In the genomic region with DNA sequence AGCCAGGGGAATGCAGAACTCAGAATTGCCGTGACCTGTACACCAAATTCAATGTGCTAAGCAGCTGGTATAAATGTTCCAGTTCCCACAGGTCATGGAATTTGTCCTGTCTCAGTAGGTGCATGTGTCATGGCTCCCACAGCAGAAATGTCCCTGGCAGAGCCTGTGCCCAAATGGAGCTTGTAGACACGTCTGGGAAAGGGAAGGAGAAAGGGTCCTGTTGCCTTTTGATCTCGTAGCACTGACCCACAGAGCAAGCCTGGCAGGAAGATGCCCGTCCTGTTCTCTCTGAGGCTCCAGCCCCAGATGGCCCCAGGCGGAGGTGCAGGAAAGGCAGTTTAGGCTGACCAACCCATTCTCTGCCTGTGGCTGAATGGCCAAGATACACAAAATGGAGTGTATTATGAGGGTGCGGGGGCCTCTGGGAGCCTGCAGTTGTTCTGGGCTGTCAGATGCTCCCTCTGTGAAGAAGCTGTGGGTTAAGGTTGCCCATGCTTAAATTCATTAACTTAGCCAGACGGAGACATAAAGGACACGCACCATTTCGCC, we compare ENCODE assay signal across 8 mouse cellular contexts.
DNase-seq lines count a peak whose midpoint lies in the region; ATAC-seq lines count a peak whose summit lies in the region.

No protein-coding gene starts in this region.

- H3K27ac ChIP-seq in kidney, embryonic 14.5 days (ENCODE audit: low read depth, low read length): peak overlapping the region; percentile 85
- H3K27ac ChIP-seq in embryonic facial prominence, embryonic 11.5 days (replicated peaks; ENCODE audit: low read depth, low read length): peak overlapping the region; percentile 62
- H3K27ac ChIP-seq in hindbrain, embryonic 12.5 days: peak overlapping the region; percentile 96
- peak overlapping the region; percentile 91 for H3K27ac ChIP-seq in midbrain, embryonic 16.5 days (ENCODE audit: low read length)

- peaks cover 6% of the 10 kb centered on the region; the same call in 1 of the 2 replicates for H3K36me3 ChIP-seq in kidney, embryonic 14.5 days (ENCODE audit: control insufficient read depth, insufficient read depth, low read length)
- H3K36me3 ChIP-seq in embryonic facial prominence, embryonic 11.5 days (replicated peaks; ENCODE audit: control insufficient read depth, insufficient read depth, low read depth, low read length): no peaks in the 10 kb centered on the region
- no peaks in the 10 kb centered on the region; the same call in 1 of the 2 replicates for H3K36me3 ChIP-seq in hindbrain, embryonic 12.5 days
- no peaks in the 10 kb centered on the region for H3K36me3 ChIP-seq in midbrain, embryonic 16.5 days (ENCODE audit: control insufficient read depth, insufficient read depth, low read length)

- H3K4me2 ChIP-seq in kidney, embryonic 14.5 days (replicated peaks; ENCODE audit: low read depth, low read length): no peak overlapping the region
- no peak overlapping the region for H3K4me2 ChIP-seq in embryonic facial prominence, embryonic 11.5 days (ENCODE audit: low read depth, low read length)
- no peak overlapping the region for H3K4me2 ChIP-seq in hindbrain, embryonic 12.5 days (replicated peaks)
- no peak overlapping the region for H3K4me2 ChIP-seq in midbrain, embryonic 16.5 days (ENCODE audit: low read length)

- H3K4me3 ChIP-seq in kidney, embryonic 14.5 days (ENCODE audit: low read length): no peak overlapping the region
- H3K4me3 ChIP-seq in embryonic facial prominence, embryonic 11.5 days (ENCODE audit: low read depth, low read length): no peak overlapping the region
- H3K4me3 ChIP-seq in hindbrain, embryonic 12.5 days: no peak overlapping the region
- no peak overlapping the region for H3K4me3 ChIP-seq in midbrain, embryonic 16.5 days (ENCODE audit: low read depth, low read length)

- H3K9ac ChIP-seq in kidney, embryonic 14.5 days (ENCODE audit: low read depth, low read length): no peak overlapping the region
- peak overlapping the region; percentile 22; the same call in 1 of the 2 replicates for H3K9ac ChIP-seq in embryonic facial prominence, embryonic 11.5 days (replicated peaks; ENCODE audit: low read length)
- H3K9ac ChIP-seq in hindbrain, embryonic 12.5 days: peak overlapping the region; percentile 28
- H3K9ac ChIP-seq in midbrain, embryonic 16.5 days (ENCODE audit: low read depth, low read length): peak overlapping the region; percentile 58

- peaks cover 57% of the 10 kb centered on the region for H3K4me1 ChIP-seq in kidney, embryonic 14.5 days (ENCODE audit: control insufficient read depth, insufficient read depth, low read length)
- peaks cover 11% of the 10 kb centered on the region; the same call in 1 of the 2 replicates for H3K4me1 ChIP-seq in embryonic facial prominence, embryonic 11.5 days (ENCODE audit: control insufficient read depth, insufficient read depth, low read length)
- H3K4me1 ChIP-seq in hindbrain, embryonic 12.5 days: peaks cover 75% of the 10 kb centered on the region
- H3K4me1 ChIP-seq in midbrain, embryonic 16.5 days (ENCODE audit: control insufficient read depth, insufficient read depth, low read length): peaks cover 61% of the 10 kb centered on the region

- no peaks in the 10 kb centered on the region for H3K9me3 ChIP-seq in kidney, embryonic 14.5 days (ENCODE audit: control insufficient read depth, low read length)
- no peaks in the 10 kb centered on the region for H3K9me3 ChIP-seq in embryonic facial prominence, embryonic 11.5 days (replicated peaks; ENCODE audit: control insufficient read depth, low read length)
- H3K9me3 ChIP-seq in hindbrain, embryonic 12.5 days (replicated peaks): no peaks in the 10 kb centered on the region
- H3K9me3 ChIP-seq in midbrain, embryonic 16.5 days (replicated peaks; ENCODE audit: control insufficient read depth, low read length, poor library complexity, severe bottlenecking): no peaks in the 10 kb centered on the region

- no peak for DNase-seq in kidney, postnatal 14 days
- DNase-seq in embryonic facial prominence, embryonic 11.5 days (ENCODE audit: low spot score): no peak
- no peak for DNase-seq in left cerebral cortex, adult 11 months (ENCODE audit: low spot score)
- no peak for DNase-seq in adrenal gland, adult 2 months

- 55% methylated on average over 9 of the region's 9 CpGs for WGBS in kidney, embryonic 14.5 days
- WGBS in embryonic facial prominence, embryonic 11.5 days: 59% methylated on average over 9 of the region's 9 CpGs
- WGBS in hindbrain, embryonic 12.5 days: 35% methylated on average over 9 of the region's 9 CpGs
- WGBS in midbrain, embryonic 16.5 days: 22% methylated on average over 9 of the region's 9 CpGs

- no peak for ATAC-seq in kidney, embryonic 14.5 days (ENCODE audit: low FRiP score, low TSS enrichment)
- no peak for ATAC-seq in embryonic facial prominence, embryonic 11.5 days (replicated peaks; ENCODE audit: insufficient number of reproducible peaks, low FRiP score, low TSS enrichment, low read depth)
- peak; percentile 30 for ATAC-seq in hindbrain, embryonic 12.5 days (ENCODE audit: low FRiP score)
- ATAC-seq in midbrain, embryonic 16.5 days: peak; percentile 8; the same call in 1 of the 2 replicates
- no peak for ATAC-seq in cerebellum, adult (ENCODE audit: insufficient number of reproducible peaks, low FRiP score, low TSS enrichment)

- no peaks in the 10 kb centered on the region for H3K27me3 ChIP-seq in kidney, embryonic 14.5 days (ENCODE audit: control insufficient read depth, insufficient read depth, low read length)
- H3K27me3 ChIP-seq in embryonic facial prominence, embryonic 11.5 days (ENCODE audit: control insufficient read depth, insufficient read depth, low read length): no peaks in the 10 kb centered on the region
- H3K27me3 ChIP-seq in hindbrain, embryonic 12.5 days: no peaks in the 10 kb centered on the region
- no peaks in the 10 kb centered on the region for H3K27me3 ChIP-seq in midbrain, embryonic 16.5 days (ENCODE audit: control insufficient read depth, insufficient read depth, low read depth, low read length)

Comparison
In these comparisons a context has a peak if more than half of its experiments do, and no peak if none do; other contexts are left out.
1. ATAC-seq: peak in hindbrain, embryonic 12.5 days (single experiment) and midbrain, embryonic 16.5 days (single experiment); none in kidney, embryonic 14.5 days (single experiment), embryonic facial prominence, embryonic 11.5 days (single experiment) and cerebellum, adult (single experiment).
2. Peak in every context shown above with its lines, with median percentiles within 50 percentile points of each other: H3K27ac ChIP-seq.